In the genomic region with DNA sequence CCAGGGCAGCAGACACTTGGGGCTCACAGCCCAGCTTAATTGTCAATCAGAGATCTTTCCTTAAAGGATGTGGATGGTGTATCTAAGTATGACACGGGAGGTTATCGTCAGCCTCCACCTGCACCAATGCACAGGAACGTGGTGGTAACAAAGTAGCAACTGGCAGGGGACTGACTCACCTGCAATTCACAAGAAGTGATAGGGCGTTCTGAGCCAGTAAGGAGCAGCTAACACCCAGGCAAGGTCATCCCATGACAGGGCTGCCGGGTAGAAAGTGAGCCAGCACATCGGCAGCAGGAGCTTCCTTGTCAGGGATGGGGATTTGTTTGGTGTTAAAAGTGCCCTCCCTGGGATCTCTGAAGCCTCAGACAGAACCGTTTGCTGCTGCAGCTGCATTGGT, we compare ENCODE assay signal across 32 mouse cellular contexts. TPM values are rescaled to one million over a fixed set of nuclear protein-coding genes. Genes with fewer than 3 reads are reported as not detected.
DNase-seq lines count a peak whose midpoint lies in the region; ATAC-seq lines count a peak whose summit lies in the region.
"Had no signal": no experiment of that assay in that cellular context is flagged by ENCODE, and none has a peak within 500 bp of the region (broad histone marks: within the 10 kb centered on the region; RNA-seq: fewer than 3 reads in every experiment).

No protein-coding gene starts in this region.

- 0 out of 2 replicates have a peak, but pooled peaks cover 6% of the 10 kb centered on the region for H3K36me3 ChIP-seq in heart, embryonic 10.5 days
- H3K36me3 ChIP-seq in heart, embryonic 13.5 days = peaks cover 8% of the 10 kb centered on the region
- no peaks in the 10 kb centered on the region for H3K36me3 ChIP-seq in heart, embryonic 16.5 days (ENCODE audit: control insufficient read depth, insufficient read depth)
- H3K36me3 ChIP-seq: embryonic facial prominence, embryonic 10.5 days; embryonic facial prominence, embryonic 13.5 days; forebrain, embryonic 12.5 days; forebrain, embryonic 15.5 days; G1E; hindbrain, embryonic 12.5 days; hindbrain, embryonic 15.5 days had no signal

- no peak for DNase-seq in heart, embryonic 10.5 days (ENCODE audit: low spot score)
- no peak for DNase-seq in heart, postnatal 4 days
- no peak for DNase-seq in heart, postnatal 10 days
- DNase-seq in heart, postnatal 14 days = no peak
- peak; percentile 48 for DNase-seq in testis, postnatal 14 days (ENCODE audit: low spot score)
- no peak for DNase-seq in testis, postnatal 10 days (ENCODE audit: low spot score)
- DNase-seq: adrenal gland, postnatal 25 days; B cell, adult 2 months; cerebellum, adult 11-12 months; cerebellum, adult 8-10 months; cerebellum, postnatal 10 days; cerebellum, postnatal 36 days; embryo, embryonic 11 days; gastrocnemius, postnatal 10 days; gastrocnemius, postnatal 36 days; kidney, adult 2 months had no signal

- no peak overlapping the region for H3K4me2 ChIP-seq in heart, embryonic 13.5 days
- H3K4me2 ChIP-seq in heart, embryonic 16.5 days (ENCODE audit: low read depth, low read length) = no peak overlapping the region
- H3K4me2 ChIP-seq: embryonic facial prominence, embryonic 13.5 days; forebrain, embryonic 12.5 days; forebrain, embryonic 15.5 days; hindbrain, embryonic 12.5 days; hindbrain, embryonic 15.5 days had no signal

- no peak overlapping the region for H3K4me3 ChIP-seq in heart, embryonic 10.5 days
- H3K4me3 ChIP-seq in heart, embryonic 13.5 days = no peak overlapping the region
- H3K4me3 ChIP-seq in heart, embryonic 16.5 days (ENCODE audit: low read length) = no peak overlapping the region
- H3K4me3 ChIP-seq: embryonic facial prominence, embryonic 10.5 days; embryonic facial prominence, embryonic 13.5 days; erythroblast, embryonic 14.5 days; forebrain, embryonic 12.5 days; forebrain, embryonic 15.5 days; hindbrain, embryonic 12.5 days; hindbrain, embryonic 15.5 days had no signal

- peak overlapping the region; percentile 33; the same call in 1 of the 2 replicates for H3K27ac ChIP-seq in heart, embryonic 10.5 days
- H3K27ac ChIP-seq in heart, embryonic 13.5 days (replicated peaks) = peak overlapping the region; percentile 31
- peak overlapping the region; percentile 24; the same call in 1 of the 2 replicates for H3K27ac ChIP-seq in heart, embryonic 16.5 days (ENCODE audit: low read length)
- H3K27ac ChIP-seq: embryonic facial prominence, embryonic 10.5 days; embryonic facial prominence, embryonic 13.5 days; forebrain, embryonic 12.5 days; forebrain, embryonic 15.5 days; hindbrain, embryonic 12.5 days; hindbrain, embryonic 15.5 days; kidney, postnatal 0 days had no signal

- ATAC-seq in heart, embryonic 13.5 days (ENCODE audit: extremely low read depth, insufficient number of reproducible peaks, low FRiP score, low TSS enrichment) = no peak
- ATAC-seq in heart, embryonic 16.5 days (replicated peaks; ENCODE audit: extremely low read depth, insufficient read depth, low FRiP score) = no peak
- ATAC-seq: forebrain, embryonic 15.5 days; Patski had no signal

- H3K27me3 ChIP-seq in heart, embryonic 10.5 days (ENCODE audit: insufficient read depth, poor library complexity, severe bottlenecking) = no peaks in the 10 kb centered on the region
- no peaks in the 10 kb centered on the region for H3K27me3 ChIP-seq in heart, embryonic 13.5 days (replicated peaks)
- H3K27me3 ChIP-seq in heart, embryonic 16.5 days (ENCODE audit: control insufficient read depth, insufficient read depth, low read length) = no peaks in the 10 kb centered on the region
- H3K27me3 ChIP-seq: CH12.LX; embryonic facial prominence, embryonic 13.5 days; forebrain, embryonic 15.5 days; hindbrain, embryonic 15.5 days; Patski had no signal

- WGBS in heart, embryonic 10.5 days = 51% methylated on average over 7 of the region's 7 CpGs
- WGBS in heart, embryonic 13.5 days = 32% methylated on average over 7 of the region's 7 CpGs
- WGBS in heart, embryonic 16.5 days = 45% methylated on average over 7 of the region's 7 CpGs

- no peaks in the 10 kb centered on the region for H3K9me3 ChIP-seq in heart, embryonic 10.5 days
- H3K9me3 ChIP-seq in heart, embryonic 13.5 days = no peaks in the 10 kb centered on the region
- no peaks in the 10 kb centered on the region for H3K9me3 ChIP-seq in heart, embryonic 16.5 days (replicated peaks; ENCODE audit: control insufficient read depth, low read length)
- H3K9me3 ChIP-seq: embryonic facial prominence, embryonic 10.5 days; embryonic facial prominence, embryonic 13.5 days; forebrain, embryonic 12.5 days; forebrain, embryonic 15.5 days; G1E; hindbrain, embryonic 12.5 days; hindbrain, embryonic 15.5 days had no signal

- intact Hi-C loops in heart, postnatal 10 days (cut with DNase I) = no loop called here
- intact Hi-C loops in heart, postnatal 14 days (cut with DNase I) = no loop called here

- H3K9ac ChIP-seq in heart, embryonic 13.5 days = peak overlapping the region; percentile 16; the same call in 1 of the 2 replicates
- H3K9ac ChIP-seq in heart, embryonic 16.5 days (ENCODE audit: low read length) = no peak overlapping the region
- H3K9ac ChIP-seq: embryonic facial prominence, embryonic 13.5 days; forebrain, embryonic 12.5 days; forebrain, embryonic 15.5 days; hindbrain, embryonic 12.5 days; hindbrain, embryonic 15.5 days had no signal

- H3K4me1 ChIP-seq in heart, embryonic 10.5 days = peaks cover 60% of the 10 kb centered on the region
- peaks cover 75% of the 10 kb centered on the region for H3K4me1 ChIP-seq in heart, embryonic 13.5 days
- peaks cover 26% of the 10 kb centered on the region for H3K4me1 ChIP-seq in heart, embryonic 16.5 days (ENCODE audit: control insufficient read depth, insufficient read depth, low read length)
- H3K4me1 ChIP-seq: hindbrain, embryonic 12.5 days; hindbrain, embryonic 15.5 days had no signal

RNA-seq across cellular contexts. Expression of gene Lpar3, which starts 11.9 kb away (rescaled TPM):
- polyA plus RNA-seq in heart, embryonic 10.5 days (2016; fragmentation: Nextera tagmentation; extraction: Ambion mirVana) = 27.0 and 50.0 TPM in 2 replicates
- total RNA-seq in heart, postnatal 4 days (2021) = 10 to 100 TPM; 10.0 to 12.0 TPM
- 44.7 and 49.7 TPM in 2 replicates for polyA plus RNA-seq in heart, embryonic 13.5 days (2015; fragmentation: Nextera tagmentation; extraction: Ambion mirVana)
- total RNA-seq in heart, postnatal 10 days (2021) = 1 to 10 TPM; 3.0 TPM
- polyA plus RNA-seq in heart, embryonic 16.5 days (2015; fragmentation: Nextera tagmentation; extraction: Ambion mirVana) = 36.0 and 43.7 TPM in 2 replicates
- 1 to 10 TPM; 1.0 to 1.1 TPM for total RNA-seq in heart, postnatal 14 days (2021)
- total RNA-seq: adrenal gland, adult 18-20 months; CH12.LX; granulocyte monocyte progenitor cell, adult 5-6 weeks; hematopoietic stem cell, adult 5-6 weeks had no signal
- polyA plus RNA-seq: G1E had no signal
